ENCODE assay signal across 13 mouse cellular contexts in genomic region chr2:74659507-74660005, GRCm38 (mm10). TPM values are rescaled to one million over a fixed set of nuclear protein-coding genes. Genes with fewer than 3 reads are reported as not detected.
DNase-seq lines count a peak whose midpoint lies in the region; ATAC-seq lines count a peak whose summit lies in the region.
"Had no signal": no experiment of that assay in that cellular context is flagged by ENCODE, and none has a peak within 500 bp of the region (broad histone marks: within the 10 kb centered on the region; RNA-seq: fewer than 3 reads in every experiment).

Gene Evx2, minus strand, starts transcription at chr2:74659557.

- no peak within 1 kb of the TSS for H3K27ac ChIP-seq in embryonic facial prominence, embryonic 15.5 days (replicated peaks)
- H3K27ac ChIP-seq in limb, embryonic 13.5 days, result peak within 1 kb of the TSS; percentile 95

- ATAC-seq in megakaryocyte, adult 5-6 weeks (ENCODE audit: poor library complexity, severe bottlenecking), result no peak
- ATAC-seq in embryonic facial prominence, embryonic 15.5 days (ENCODE audit: insufficient number of reproducible peaks, low FRiP score, low TSS enrichment, low read depth), result no peak
- ATAC-seq in limb, embryonic 13.5 days (ENCODE audit: low FRiP score, low read depth), result no peak

- intact Hi-C loops in left cerebral cortex, postnatal 4 days (cut with DNase I), result loop anchor here (5.0 kb wide), 5 partner anchors 592 to 1107 kb away; no protein-coding TSS in a partner anchor

- WGBS in embryonic facial prominence, embryonic 15.5 days, result 3% methylated on average over 28 of the region's 28 CpGs
- WGBS in limb, embryonic 13.5 days, result under 1% methylated on average over 28 of the region's 28 CpGs

- no peak within 1 kb of the TSS for H3K9ac ChIP-seq in embryonic facial prominence, embryonic 15.5 days
- peak within 1 kb of the TSS; percentile 98 for H3K9ac ChIP-seq in limb, embryonic 13.5 days

- peaks cover 8% of the 10 kb centered on the region; the same call in 1 of the 2 replicates for H3K9me3 ChIP-seq in megakaryocyte, embryonic 14.5 days
- no peaks in the 10 kb centered on the region for H3K9me3 ChIP-seq in embryonic facial prominence, embryonic 15.5 days (replicated peaks)
- H3K9me3 ChIP-seq in limb, embryonic 13.5 days, result no peaks in the 10 kb centered on the region

- no peaks in the 10 kb centered on the region for H3K36me3 ChIP-seq in megakaryocyte, embryonic 14.5 days (replicated peaks; ENCODE audit: low read length)
- H3K36me3 ChIP-seq in embryonic facial prominence, embryonic 15.5 days, result no peaks in the 10 kb centered on the region
- 0 out of 2 replicates have a peak, but pooled peaks cover 2% of the 10 kb centered on the region for H3K36me3 ChIP-seq in limb, embryonic 13.5 days

- peak within 1 kb of the TSS; percentile 66 for H3K4me3 ChIP-seq in megakaryocyte, embryonic 14.5 days (replicated peaks)
- H3K4me3 ChIP-seq in embryonic facial prominence, embryonic 15.5 days (replicated peaks), result peak within 1 kb of the TSS; percentile 12; the same call in 1 of the 2 replicates
- peak within 1 kb of the TSS; percentile 63 for H3K4me3 ChIP-seq in limb, embryonic 13.5 days

- H3K27me3 ChIP-seq in megakaryocyte, embryonic 14.5 days (replicated peaks), result peaks cover 99% of the 10 kb centered on the region
- H3K27me3 ChIP-seq in embryonic facial prominence, embryonic 15.5 days, result peaks cover 95% of the 10 kb centered on the region
- H3K27me3 ChIP-seq in limb, embryonic 13.5 days, result peaks cover 55% of the 10 kb centered on the region

- H3K4me2 ChIP-seq in embryonic facial prominence, embryonic 15.5 days (replicated peaks), result peak within 1 kb of the TSS; percentile 15; the same call in 1 of the 2 replicates
- peak within 1 kb of the TSS; percentile 74 for H3K4me2 ChIP-seq in limb, embryonic 13.5 days (replicated peaks)

- peaks cover 63% of the 10 kb centered on the region for H3K4me1 ChIP-seq in megakaryocyte, embryonic 14.5 days
- peaks cover 34% of the 10 kb centered on the region for H3K4me1 ChIP-seq in embryonic facial prominence, embryonic 15.5 days
- H3K4me1 ChIP-seq in limb, embryonic 13.5 days, result peaks cover 17% of the 10 kb centered on the region

- peak; percentile 21 for DNase-seq in retina, postnatal 1 day
- DNase-seq in lung, postnatal 36 days, result no peak
- no peak for DNase-seq in left cerebral cortex, postnatal 4 days
- DNase-seq: thymus, postnatal 25 days had no signal

RNA-seq across cellular contexts. Expression of gene Evx2, which starts in this region (rescaled TPM):
- polyA plus RNA-seq in megakaryocyte, embryonic 14.5 days (2012; ENCODE audit: insufficient read depth, low replicate concordance), result not detected in 2 replicates
- not detected in 2 replicates for total RNA-seq in megakaryocyte, adult 5-6 weeks (2015)
- total RNA-seq in megakaryocyte, adult 5-6 weeks (2017), result not detected in 2 replicates
- not detected in 2 replicates for polyA plus RNA-seq in embryonic facial prominence, embryonic 15.5 days (2015; fragmentation: Nextera tagmentation; extraction: Ambion mirVana)
- polyA plus RNA-seq in limb, embryonic 13.5 days (2015; fragmentation: Nextera tagmentation; extraction: Ambion mirVana), result 2.3 and 3.2 TPM in 2 replicates
- total RNA-seq in left cerebral cortex, postnatal 4 days (2021), result not detected
- total RNA-seq: adrenal gland, postnatal 4 days; ES-E14; gastrocnemius, adult 18-20 months; heart, postnatal 25 days; megakaryocyte-erythroid progenitor cell, adult 5-6 weeks had no signal

Comparison
In these comparisons a context has a peak if more than half of its experiments do, and no peak if none do; other contexts are left out.
1. H3K4me3 ChIP-seq: peak in every context shown above with its lines; median percentile 66 in megakaryocyte, embryonic 14.5 days; 63 in limb, embryonic 13.5 days; 12 in embryonic facial prominence, embryonic 15.5 days.